10 mouse cellular contexts compared by ENCODE assay signal in the genomic region with DNA sequence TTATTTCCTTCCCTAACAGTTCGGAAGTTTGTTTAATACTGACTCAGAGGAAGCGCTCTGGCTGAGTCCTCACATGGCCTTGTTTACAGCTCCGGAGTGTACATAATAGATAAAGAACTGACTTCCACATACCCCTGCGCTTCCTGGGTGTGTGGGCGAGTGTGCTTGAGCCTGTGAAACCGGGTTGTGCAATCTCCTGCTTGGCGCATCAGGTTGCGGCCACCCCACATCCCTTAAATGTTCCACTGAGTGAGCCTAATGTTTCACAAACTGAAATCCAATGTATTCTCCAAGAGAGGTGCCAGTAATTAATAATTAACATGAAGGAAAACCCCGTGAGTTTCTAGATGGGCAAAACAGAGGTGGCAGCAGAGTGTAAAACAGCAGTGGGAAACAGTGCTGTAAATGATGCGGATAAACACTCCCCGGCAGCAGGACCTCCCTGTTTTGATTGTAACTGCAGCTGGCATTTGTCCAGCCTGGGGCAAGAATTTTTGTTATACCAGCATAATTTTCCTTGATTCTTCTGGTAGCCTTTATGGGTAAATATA.
A peak's percentile ranks its signal among the peaks of the same experiment; 100 is the strongest.
DNase-seq lines count a peak whose midpoint lies in the region; ATAC-seq and TF ChIP-seq lines count a peak whose summit lies in the region.
"Had no signal": no experiment of that assay in that cellular context is flagged by ENCODE, and none has a peak within 500 bp of the region (broad histone marks: within the 10 kb centered on the region; RNA-seq: fewer than 3 reads in every experiment).

No protein-coding gene starts in this region.

- WGBS in forebrain, embryonic 10.5 days: 76% methylated on average over 11 of the region's 11 CpGs

- intact Hi-C loops in left cerebral cortex, adult 2 months (cut with DNase I): no loop called here
- intact Hi-C loops in left cerebral cortex, postnatal 36 days (cut with DNase I): no loop called here

- no peak for TF ChIP-seq CTCF in left cerebral cortex, adult 2 months (IDR thresholded peaks at IDR 0.05)

- H3K27me3 ChIP-seq in forebrain, embryonic 10.5 days (ENCODE audit: poor library complexity, severe bottlenecking): no peaks in the 10 kb centered on the region
- H3K27me3 ChIP-seq: embryonic facial prominence, embryonic 13.5 days; limb, embryonic 13.5 days had no signal

- DNase-seq in urinary bladder, postnatal 36 days (ENCODE audit: low spot score in 2 of 2): peak; percentile 54 to 68
- no peak for DNase-seq in urinary bladder, adult 2 months (ENCODE audit: low spot score)
- DNase-seq in kidney, postnatal 36 days: peak; percentile 28 to 67
- no peak for DNase-seq in left cerebral cortex, adult 2 months (ENCODE audit: extremely low spot score in 1 of 2, low spot score in 2 of 2)
- no peak for DNase-seq in left cerebral cortex, postnatal 36 days (ENCODE audit: low spot score in 2 of 2)
- DNase-seq in forebrain, embryonic 10.5 days (ENCODE audit: extremely low spot score, low spot score): no peak

- H3K36me3 ChIP-seq in forebrain, embryonic 10.5 days (replicated peaks): no peaks in the 10 kb centered on the region
- H3K36me3 ChIP-seq: embryonic facial prominence, embryonic 13.5 days; limb, embryonic 13.5 days had no signal

- no peak overlapping the region for H3K27ac ChIP-seq in left cerebral cortex, adult 2 months
- H3K27ac ChIP-seq in forebrain, embryonic 10.5 days: no peak overlapping the region
- H3K27ac ChIP-seq: embryonic facial prominence, embryonic 13.5 days; limb, embryonic 13.5 days had no signal

- no peaks in the 10 kb centered on the region for H3K9me3 ChIP-seq in forebrain, embryonic 10.5 days
- H3K9me3 ChIP-seq: embryonic facial prominence, embryonic 13.5 days; limb, embryonic 13.5 days had no signal

- no peaks in the 10 kb centered on the region for H3K4me1 ChIP-seq in forebrain, embryonic 10.5 days
- H3K4me1 ChIP-seq: limb, embryonic 13.5 days had no signal

- no peak overlapping the region for H3K4me3 ChIP-seq in left cerebral cortex, adult 2 months
- H3K4me3 ChIP-seq in forebrain, embryonic 10.5 days: no peak overlapping the region
- H3K4me3 ChIP-seq: embryonic facial prominence, embryonic 13.5 days; limb, embryonic 13.5 days had no signal

- ATAC-seq in granulocyte monocyte progenitor cell, adult 5-6 weeks (replicated peaks; ENCODE audit: poor library complexity, severe bottlenecking): peak; percentile 87
- ATAC-seq in megakaryocyte progenitor cell, adult 5-6 weeks (replicated peaks; ENCODE audit: poor library complexity): peak; percentile 84

Comparison
In these comparisons a context has a peak if more than half of its experiments do, and no peak if none do; other contexts are left out.
1. DNase-seq: peak in urinary bladder, postnatal 36 days (2 of 2) and kidney, postnatal 36 days (2 of 2); none in urinary bladder, adult 2 months (single experiment), left cerebral cortex, adult 2 months (0 of 2), left cerebral cortex, postnatal 36 days (0 of 2) and forebrain, embryonic 10.5 days (single experiment).